11 mouse cellular contexts compared by ENCODE assay signal in genomic region chr4:41638828-41639213, GRCm38 (mm10). TPM values are rescaled to one million over a fixed set of nuclear protein-coding genes. Genes with fewer than 3 reads are reported as not detected.
DNase-seq lines count a peak whose midpoint lies in the region; ATAC-seq and TF ChIP-seq lines count a peak whose summit lies in the region.
"Had no signal": no experiment of that assay in that cellular context is flagged by ENCODE, and none has a peak within 500 bp of the region (broad histone marks: within the 10 kb centered on the region; RNA-seq: fewer than 3 reads in every experiment).

No protein-coding gene starts in this region.

- peak overlapping the region; percentile 84 for H3K4me3 ChIP-seq in gastrocnemius, adult 2 months
- H3K4me3 ChIP-seq in E14TG2a.4 (replicated peaks; ENCODE audit: low read length), result peak overlapping the region; percentile 81; the same call in 1 of the 2 replicates
- peak overlapping the region; percentile 84 for H3K4me3 ChIP-seq in forebrain, embryonic 15.5 days
- H3K4me3 ChIP-seq in limb, embryonic 15.5 days, result no peak overlapping the region

- H3K4me1 ChIP-seq in E14TG2a.4 (replicated peaks; ENCODE audit: low read depth, low read length), result peaks cover 11% of the 10 kb centered on the region
- H3K4me1 ChIP-seq in forebrain, embryonic 15.5 days, result peaks cover 36% of the 10 kb centered on the region
- peaks cover 31% of the 10 kb centered on the region for H3K4me1 ChIP-seq in limb, embryonic 15.5 days

- 79% methylated on average over 6 of the region's 6 CpGs for WGBS in forebrain, embryonic 15.5 days
- WGBS in limb, embryonic 15.5 days, result 78% methylated on average over 6 of the region's 6 CpGs

- no peak for TF ChIP-seq CTCF in gastrocnemius, adult 2 months (IDR thresholded peaks at IDR 0.05)
- no peak for TF ChIP-seq CTCF in E14TG2a.4 (conservative IDR thresholded peaks at IDR 0.05; ENCODE audit: low read length)

- no peaks in the 10 kb centered on the region for H3K36me3 ChIP-seq in E14TG2a.4 (ENCODE audit: insufficient read depth, low read length)
- H3K36me3 ChIP-seq in forebrain, embryonic 15.5 days, result no peaks in the 10 kb centered on the region
- H3K36me3 ChIP-seq in limb, embryonic 15.5 days, result no peaks in the 10 kb centered on the region
- H3K36me3 ChIP-seq: heart, embryonic 13.5 days had no signal

- peaks cover 82% of the 10 kb centered on the region for H3K27me3 ChIP-seq in E14TG2a.4 (ENCODE audit: insufficient read depth, low read length)
- H3K27me3 ChIP-seq in forebrain, embryonic 15.5 days, result no peaks in the 10 kb centered on the region
- H3K27me3 ChIP-seq in limb, embryonic 15.5 days, result peaks cover 28% of the 10 kb centered on the region

- H3K9ac ChIP-seq in forebrain, embryonic 15.5 days (replicated peaks), result peak overlapping the region; percentile 96
- H3K9ac ChIP-seq in limb, embryonic 15.5 days, result no peak overlapping the region

- DNase-seq in gastrocnemius, adult 2 months, result no peak
- no peak for DNase-seq in gastrocnemius, postnatal 4 days (ENCODE audit: low spot score in 2 of 2)
- no peak for DNase-seq in spleen, postnatal 4 days (ENCODE audit: low spot score in 2 of 2)
- no peak for DNase-seq in gastrocnemius, postnatal 10 days
- DNase-seq: lung, adult 2 months; right cerebral cortex, postnatal 14 days had no signal

- peak overlapping the region; percentile 61 for H3K4me2 ChIP-seq in forebrain, embryonic 15.5 days (replicated peaks)
- peak overlapping the region; percentile 86 for H3K4me2 ChIP-seq in limb, embryonic 15.5 days

- peaks cover 16% of the 10 kb centered on the region for H3K9me3 ChIP-seq in E14TG2a.4 (ENCODE audit: low read length)
- H3K9me3 ChIP-seq in forebrain, embryonic 15.5 days, result no peaks in the 10 kb centered on the region
- H3K9me3 ChIP-seq in limb, embryonic 15.5 days, result no peaks in the 10 kb centered on the region
- H3K9me3 ChIP-seq: heart, embryonic 13.5 days had no signal

- intact Hi-C loops in gastrocnemius, adult 2 months (cut with DNase I), result no loop called here

- peak overlapping the region; percentile 90; the same call in 1 of the 2 replicates for H3K27ac ChIP-seq in gastrocnemius, adult 2 months
- peak overlapping the region; percentile 91; the same call in 1 of the 2 replicates for H3K27ac ChIP-seq in forebrain, embryonic 15.5 days (replicated peaks)
- H3K27ac ChIP-seq in limb, embryonic 15.5 days, result no peak overlapping the region
- H3K27ac ChIP-seq: heart, embryonic 13.5 days had no signal

- ATAC-seq in forebrain, embryonic 15.5 days (replicated peaks), result no peak; the same call in 1 of the 2 replicates
- no peak for ATAC-seq in limb, embryonic 15.5 days (ENCODE audit: insufficient number of reproducible peaks, low FRiP score, low TSS enrichment, low read depth)
- ATAC-seq in CD4-positive, CD25-positive, alpha-beta regulatory T cell, adult 4 months, result no peak

RNA-seq across cellular contexts. Expression of gene Enho, which starts 1.3 kb away (rescaled TPM):
- 10 to 100 TPM in 1 of 2 experiments, 1 to 10 TPM in 1; 9.1 to 11.9 TPM for total RNA-seq in gastrocnemius, adult 2 months (2021)
- total RNA-seq in gastrocnemius, postnatal 4 days (2021), result 10 to 100 TPM; 29.0 to 37.6 TPM
- 58.3 and 66.4 TPM in 2 replicates for polyA plus RNA-seq in forebrain, embryonic 15.5 days (2015; fragmentation: Nextera tagmentation; extraction: Ambion mirVana)
- polyA plus RNA-seq in limb, embryonic 15.5 days (2015; fragmentation: Nextera tagmentation; extraction: Ambion mirVana), result 8.7 and 9.5 TPM in 2 replicates
- polyA plus RNA-seq in CD4-positive, CD25-positive, alpha-beta regulatory T cell, adult 4 months (2017; shearing (Covaris generic)), result not detected
- total RNA-seq in gastrocnemius, postnatal 10 days (2021), result 10 to 100 TPM; 12.9 to 14.5 TPM

RNA-seq across cellular contexts. Expression of gene Cntfr, which starts 58.1 kb away (rescaled TPM):
- total RNA-seq in gastrocnemius, adult 2 months (2021), result 10 to 100 TPM; 27.3 to 55.3 TPM
- total RNA-seq in gastrocnemius, postnatal 4 days (2021), result 10 to 100 TPM; 40.8 to 41.9 TPM
- polyA plus RNA-seq in forebrain, embryonic 15.5 days (2015; fragmentation: Nextera tagmentation; extraction: Ambion mirVana), result 15.8 and 16.6 TPM in 2 replicates
- polyA plus RNA-seq in limb, embryonic 15.5 days (2015; fragmentation: Nextera tagmentation; extraction: Ambion mirVana), result 7.1 and 9.0 TPM in 2 replicates
- not detected for polyA plus RNA-seq in CD4-positive, CD25-positive, alpha-beta regulatory T cell, adult 4 months (2017; shearing (Covaris generic))
- 10 to 100 TPM; 20.1 to 28.2 TPM for total RNA-seq in gastrocnemius, postnatal 10 days (2021)
